Mouse (Mus musculus): ENCODE measurements around the gene Tsc22d2.

DNA sequence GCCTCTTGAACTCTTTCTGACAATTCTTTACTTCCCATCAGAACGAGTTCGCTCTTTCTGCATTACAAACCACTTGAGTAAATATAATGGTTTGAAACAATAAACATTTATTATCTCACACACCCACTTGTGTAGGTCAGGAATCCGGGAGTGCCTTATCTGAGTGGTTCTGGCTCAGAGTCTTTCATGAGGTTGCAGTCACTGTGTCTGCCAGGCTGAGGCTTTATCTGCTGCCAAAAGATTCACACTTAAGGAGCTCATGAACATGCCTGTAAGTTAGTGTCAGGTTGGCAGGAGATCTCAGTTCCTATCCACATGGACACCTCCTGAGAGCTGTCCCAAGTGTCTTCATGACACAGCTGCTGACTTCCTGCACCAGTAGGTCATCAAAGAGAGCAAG lies 47.8 kb upstream of the Tsc22d2 start:
- TF ChIP-seq CTCF (IDR thresholded peaks at IDR 0.05; ENCODE audit: low read depth) (no peak), EP300 (optimal IDR thresholded peaks at IDR 0.05) (no peak)

Data from stomach, postnatal 0 days (tissue).